Mouse (Mus musculus) forebrain, embryonic 11.5 days (tissue): ENCODE data around the gene Heatr6. TPM values are rescaled to one million over a fixed set of nuclear protein-coding genes. Genes with fewer than 3 reads are reported as not detected.

Experiments used
- ATAC-seq: fragments of 200-750 bp; cut with Nextera tagmentation; replicated peaks from 2 replicates; pipeline ENCODE4 v1.8.0; 2017; ENCODE audit warnings: moderate TSS enrichment; ENCODE audit not compliant: low FRiP score
- DNase-seq: peaks from one replicate; pipeline ENCODE4 v3.0.0-alpha.2; 2017; ENCODE audit warnings: low spot score
- H3K27ac ChIP-seq: fragments of 300-500 bp; sonication (generic); 2 replicates; pipeline ENCODE4 v1.5.1; 2014; ENCODE audit warnings: low read depth, low read length
- H3K27me3 ChIP-seq: fragments of 300-500 bp; sonication (generic); 2 replicates; pipeline ENCODE4 v1.6.1; 2014; ENCODE audit warnings: mild to moderate bottlenecking, low read length, mixed read lengths; ENCODE audit not compliant: control insufficient read depth, insufficient read depth
- H3K36me3 ChIP-seq: fragments of 300-500 bp; sonication (generic); 2 replicates; pipeline ENCODE4 v1.6.1; 2014; ENCODE audit warnings: mild to moderate bottlenecking, low read length, moderate library complexity, mixed read lengths; ENCODE audit not compliant: control insufficient read depth, insufficient read depth
- H3K4me1 ChIP-seq: fragments of 300-500 bp; sonication (generic); replicated peaks from 2 replicates; pipeline ENCODE4 v1.6.1; 2014; ENCODE audit warnings: low read length, mixed read lengths; ENCODE audit not compliant: control insufficient read depth, insufficient read depth
- H3K4me2 ChIP-seq: fragments of 300-500 bp; sonication (generic); 2 replicates; pipeline ENCODE4 v1.6.1; 2014; ENCODE audit warnings: low read depth, mild to moderate bottlenecking, low read length, moderate library complexity, mixed read lengths; ENCODE audit not compliant: severe bottlenecking
- H3K4me3 ChIP-seq: fragments of 300-500 bp; sonication (generic); 2 replicates; pipeline ENCODE4 v1.5.1; 2014; ENCODE audit warnings: low read depth, low read length
- H3K9ac ChIP-seq: fragments of 300-500 bp; sonication (generic); 2 replicates; pipeline ENCODE4 v1.6.1; 2014; ENCODE audit warnings: low read length
- H3K9me3 ChIP-seq: fragments of 300-500 bp; sonication (generic); 2 replicates; pipeline ENCODE4 v1.6.1; 2016; ENCODE audit warnings: low read length, mixed read lengths; ENCODE audit not compliant: control insufficient read depth
- WGBS: fragments of 180-500 bp; shearing (Covaris S2); extraction: QIAGEN DNeasy Blood & Tissue Kit; methylation state at CpG from one replicate; pipeline ENCODE4 v1.1.7; 2014; 5-methylcytosine and 5-hydroxymethylcytosine counted together
- polyA plus RNA-seq: library from polyadenylated mRNA; unstranded; fragments of >200 nt; fragmentation: Nextera tagmentation; extraction: Ambion mirVana; gene quantifications from 2 replicates; pipeline ENCODE4 v1.2.1, GENCODE M21; 2014

Heatr6 gene
- polyA plus RNA-seq, 1 experiment from 2014 or later: 36.5 TPM

DNA sequence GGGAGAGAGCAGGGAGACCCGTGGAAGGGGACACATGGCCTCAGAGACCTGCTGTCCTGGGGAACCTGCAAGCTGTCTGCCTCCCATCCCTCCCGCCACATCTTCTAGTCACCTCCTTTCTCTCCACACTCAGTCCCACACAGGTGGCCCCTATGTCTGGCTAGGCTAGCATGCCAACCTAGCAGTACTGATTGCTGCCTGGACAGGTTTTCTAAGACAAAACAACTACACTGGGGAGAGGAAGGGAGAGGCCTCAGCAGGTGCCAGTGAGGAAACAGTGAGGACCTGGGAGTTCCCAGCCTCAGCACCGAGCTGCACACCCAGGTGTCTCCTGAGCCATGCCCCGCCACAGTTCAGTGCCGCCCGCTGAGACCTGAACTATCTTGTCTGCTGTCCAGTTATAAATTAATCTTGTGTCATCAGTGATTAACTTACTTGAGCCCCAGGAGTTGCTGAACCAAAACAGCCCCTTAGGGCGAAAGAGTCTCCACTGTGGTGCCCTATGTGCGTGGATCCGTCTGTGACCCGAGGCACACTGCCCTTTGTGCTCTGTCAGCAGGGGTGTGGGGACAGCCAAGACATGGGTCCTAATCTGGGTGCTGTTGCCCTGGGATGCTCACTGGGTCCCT, 43.6 kb downstream of the Heatr6 start:
- Histone ChIP-seq H3K27ac (no peak overlapping the region), H3K4me1 (no peaks in the 10 kb centered on the region), H3K36me3 (no peaks in the 10 kb centered on the region), H3K9ac (no peak overlapping the region), H3K27me3 (no peaks in the 10 kb centered on the region), H3K4me2 (no peak overlapping the region), H3K4me3 (no peak overlapping the region), H3K9me3 (no peaks in the 10 kb centered on the region)
- 87% methylated on average over 10 of the region's 10 CpGs for WGBS
- DNase-seq (no peak), ATAC-seq (no peak)

DNA sequence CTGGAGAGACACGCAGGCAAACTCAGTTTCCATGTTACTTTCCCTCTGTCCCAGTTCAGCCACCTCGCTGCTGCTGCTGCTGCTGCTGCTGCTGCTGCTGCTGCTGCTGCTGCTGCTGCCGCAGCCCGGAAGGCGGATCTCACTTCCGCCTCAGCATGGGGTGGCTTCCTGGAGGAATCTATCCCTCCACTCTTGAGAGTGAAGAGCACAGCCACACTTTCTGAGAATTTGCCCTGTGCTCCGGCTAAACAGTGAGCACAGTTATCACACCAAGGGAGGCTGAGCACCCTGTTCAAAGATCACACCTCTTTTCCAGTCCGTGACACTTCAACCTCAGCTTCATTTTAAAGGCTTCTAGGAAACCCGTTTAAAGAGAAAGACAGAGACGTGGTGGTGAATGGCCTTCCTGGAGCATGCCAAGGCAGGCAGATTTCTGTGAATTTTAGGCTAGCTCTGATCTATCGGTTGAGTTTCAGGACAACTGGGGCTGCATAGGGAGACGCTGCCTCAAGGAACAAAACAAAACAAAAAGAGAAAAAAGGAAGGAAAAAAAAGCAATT, 46.5 kb downstream of the Heatr6 start:
- Histone ChIP-seq H3K36me3 (no peaks in the 10 kb centered on the region), H3K27me3 (no peaks in the 10 kb centered on the region), H3K4me2 (no peak overlapping the region), H3K4me3 (no peak overlapping the region), H3K27ac (no peak overlapping the region), H3K4me1 (no peaks in the 10 kb centered on the region), H3K9me3 (no peaks in the 10 kb centered on the region), H3K9ac (no peak overlapping the region)
- 75% methylated on average over 12 of the region's 12 CpGs for WGBS
- no peak for DNase-seq
- no peak for ATAC-seq

DNA sequence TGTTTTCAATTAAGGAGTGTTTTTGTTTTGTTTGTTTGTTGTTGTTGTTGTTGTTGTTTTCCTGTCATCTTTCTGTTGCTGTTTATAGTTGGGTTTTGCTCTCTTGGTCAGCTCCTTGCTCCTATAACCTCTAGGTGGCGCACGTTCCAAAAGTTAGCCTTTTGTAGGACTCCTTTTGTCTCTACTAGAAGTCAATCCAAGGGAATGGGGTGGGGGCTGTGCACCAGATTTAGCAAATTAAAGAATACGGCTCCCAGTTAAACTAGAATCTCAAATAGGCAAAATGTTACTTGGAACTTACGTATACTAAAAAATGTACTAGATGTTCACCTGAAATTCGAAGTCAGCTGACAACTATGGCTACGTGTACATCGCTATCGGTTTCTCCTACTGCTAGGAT, 48.7 kb downstream of the Heatr6 start:
- no peak overlapping the region for H3K9ac ChIP-seq
- H3K4me3 ChIP-seq: no peak overlapping the region
- no peaks in the 10 kb centered on the region for H3K27me3 ChIP-seq
- H3K4me2 ChIP-seq: no peak overlapping the region
- no peaks in the 10 kb centered on the region for H3K9me3 ChIP-seq
- WGBS: 66% methylated on average over 8 of the region's 8 CpGs
- DNase-seq (no peak), ATAC-seq (no peak)
- H3K4me1 ChIP-seq: no peaks in the 10 kb centered on the region
- no peaks in the 10 kb centered on the region for H3K36me3 ChIP-seq
- no peak overlapping the region for H3K27ac ChIP-seq

DNA sequence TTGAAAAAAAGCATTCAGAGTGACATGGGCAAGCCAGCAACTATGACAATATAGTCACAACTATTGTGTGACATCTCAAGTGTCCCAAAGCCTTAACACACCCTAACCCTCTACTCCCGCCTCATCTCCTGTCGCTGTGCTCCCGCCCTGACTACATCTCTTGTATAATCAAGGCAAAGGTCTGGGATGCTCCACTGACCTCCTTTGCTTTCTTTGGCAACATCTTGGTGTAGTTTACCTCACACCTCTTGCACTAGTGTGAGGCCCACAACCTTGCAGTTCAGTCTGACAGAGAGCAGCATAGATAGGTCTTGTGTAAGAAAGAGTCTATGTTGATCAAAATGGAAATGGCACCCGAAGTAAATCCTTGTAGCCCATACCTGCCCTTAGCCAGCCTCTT, 49.1 kb downstream of the Heatr6 start:
- no peak overlapping the region for H3K4me3 ChIP-seq
- WGBS: 91% methylated on average over 4 of the region's 4 CpGs
- no peak for DNase-seq
- no peak overlapping the region for H3K27ac ChIP-seq
- H3K4me2 ChIP-seq: no peak overlapping the region
- no peaks in the 10 kb centered on the region for H3K27me3 ChIP-seq
- no peak overlapping the region for H3K9ac ChIP-seq
- ATAC-seq: no peak
- no peaks in the 10 kb centered on the region for H3K9me3 ChIP-seq
- H3K36me3 ChIP-seq: no peaks in the 10 kb centered on the region
- H3K4me1 ChIP-seq: no peaks in the 10 kb centered on the region

DNA sequence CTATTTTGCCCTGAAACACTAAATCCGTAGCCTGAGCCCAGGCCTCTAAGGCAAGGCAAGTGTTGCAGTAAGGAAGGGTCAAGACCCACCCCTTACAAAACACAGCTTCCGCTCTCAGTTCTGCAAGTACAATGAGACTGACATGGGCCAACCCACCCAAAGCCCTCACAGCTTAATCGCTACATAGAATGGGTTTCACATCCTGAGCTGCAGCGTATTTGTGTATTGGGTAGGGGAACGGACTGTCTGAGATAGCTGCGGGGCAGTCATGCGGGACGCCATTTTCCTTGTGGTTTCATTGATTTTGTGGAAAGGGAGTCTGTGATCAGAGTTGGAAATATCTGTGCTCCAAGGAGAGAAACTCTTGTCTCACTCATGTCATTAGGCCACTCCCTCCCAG, 56.9 kb downstream of the Heatr6 start:
- no peak for ATAC-seq
- H3K4me3 ChIP-seq: no peak overlapping the region
- H3K27ac ChIP-seq: no peak overlapping the region
- no peak for DNase-seq
- H3K4me1 ChIP-seq: no peaks in the 10 kb centered on the region
- no peaks in the 10 kb centered on the region for H3K9me3 ChIP-seq
- whole genome bisulfite sequencing: 82% methylated on average over 8 of the region's 8 CpGs
- H3K9ac ChIP-seq: no peak overlapping the region
- H3K36me3 ChIP-seq: no peaks in the 10 kb centered on the region
- no peak overlapping the region for H3K4me2 ChIP-seq
- no peaks in the 10 kb centered on the region for H3K27me3 ChIP-seq

DNA sequence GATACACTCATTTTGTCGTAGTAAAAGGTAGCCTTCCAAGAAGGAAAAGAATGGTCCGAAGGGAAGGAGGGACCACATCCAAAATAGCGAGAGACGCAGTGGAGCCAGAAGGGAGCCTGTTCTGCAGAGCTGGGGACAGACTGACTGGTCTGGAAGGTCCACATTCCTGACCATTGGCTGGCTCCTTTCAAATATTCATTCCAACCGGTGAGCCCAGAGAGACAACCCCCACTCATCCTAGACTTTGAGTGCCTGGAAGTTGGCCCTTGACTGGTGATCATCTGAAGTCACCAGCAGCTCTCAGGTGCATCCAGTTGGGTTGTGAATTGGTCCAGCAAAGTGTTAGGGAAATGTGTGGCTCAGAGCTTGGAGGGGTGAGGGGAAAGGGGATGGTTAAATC, 61.7 kb downstream of the Heatr6 start:
- WGBS: 91% methylated on average over 5 of the region's 5 CpGs
- Histone ChIP-seq H3K4me1 (no peaks in the 10 kb centered on the region), H3K36me3 (no peaks in the 10 kb centered on the region), H3K27me3 (no peaks in the 10 kb centered on the region), H3K4me3 (no peak overlapping the region), H3K27ac (no peak overlapping the region), H3K9me3 (no peaks in the 10 kb centered on the region), H3K4me2 (no peak overlapping the region), H3K9ac (no peak overlapping the region)
- DNase-seq (no peak), ATAC-seq (no peak)

DNA sequence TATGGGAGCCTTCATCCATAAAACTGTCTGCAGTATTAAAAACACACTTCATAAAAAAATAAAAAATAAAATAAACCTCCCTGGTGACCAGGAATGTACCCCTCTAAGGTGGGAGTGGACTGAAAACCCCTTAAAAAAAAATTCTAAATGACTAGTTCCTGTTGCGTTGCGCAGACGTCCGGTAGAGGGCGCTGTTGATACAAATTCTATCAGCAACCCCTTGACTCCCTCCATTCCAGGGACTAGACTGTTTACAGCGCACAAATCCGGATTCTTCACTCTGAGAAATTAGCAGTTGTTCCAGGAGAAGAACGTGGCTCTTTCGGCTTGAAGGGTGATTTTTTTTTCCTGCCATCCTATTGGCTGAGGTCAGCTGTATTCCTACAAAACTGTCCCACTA, 62.1 kb downstream of the Heatr6 start:
- H3K9me3 ChIP-seq: no peaks in the 10 kb centered on the region

DNA sequence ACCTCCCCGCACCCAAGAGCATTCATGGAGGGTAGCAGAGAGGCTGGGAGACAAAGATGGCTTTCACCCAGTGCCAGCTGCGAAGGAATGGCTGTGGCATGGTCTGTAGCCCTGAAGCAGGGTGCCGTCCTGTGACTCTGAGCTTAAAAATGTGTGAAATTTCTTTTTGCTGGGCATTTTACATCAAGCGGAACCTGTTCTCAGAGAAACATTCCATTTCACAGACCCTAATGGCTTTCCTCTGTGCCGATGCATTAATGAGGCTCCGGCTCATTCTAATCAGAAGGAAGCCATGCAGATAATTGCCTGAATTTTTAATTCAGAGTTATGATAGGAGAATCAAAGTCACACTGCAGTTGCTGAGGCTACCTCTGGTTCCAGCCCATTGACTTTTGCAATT, 63.6 kb downstream of the Heatr6 start:
- H3K4me3 ChIP-seq: no peak overlapping the region
- no peak overlapping the region for H3K9ac ChIP-seq
- H3K4me2 ChIP-seq: no peak overlapping the region
- no peak overlapping the region for H3K27ac ChIP-seq
- ATAC-seq: no peak
- no peaks in the 10 kb centered on the region for H3K9me3 ChIP-seq
- DNase-seq: no peak
- H3K27me3 ChIP-seq: no peaks in the 10 kb centered on the region
- no peaks in the 10 kb centered on the region for H3K4me1 ChIP-seq
- no peaks in the 10 kb centered on the region for H3K36me3 ChIP-seq
- WGBS: 71% methylated on average over 6 of the region's 6 CpGs

More for the DNA sequence above, 62.1 kb downstream of the Heatr6 start:
- Histone ChIP-seq H3K4me1 (no peaks in the 10 kb centered on the region), H3K36me3 (no peaks in the 10 kb centered on the region), H3K27me3 (no peaks in the 10 kb centered on the region), H3K9ac (no peak overlapping the region), H3K4me2 (no peak overlapping the region), H3K4me3 (no peak overlapping the region), H3K27ac (no peak overlapping the region)
- WGBS: 10% methylated on average over 9 of the region's 9 CpGs
- DNase-seq (peak; percentile 79), ATAC-seq (no peak)

DNA sequence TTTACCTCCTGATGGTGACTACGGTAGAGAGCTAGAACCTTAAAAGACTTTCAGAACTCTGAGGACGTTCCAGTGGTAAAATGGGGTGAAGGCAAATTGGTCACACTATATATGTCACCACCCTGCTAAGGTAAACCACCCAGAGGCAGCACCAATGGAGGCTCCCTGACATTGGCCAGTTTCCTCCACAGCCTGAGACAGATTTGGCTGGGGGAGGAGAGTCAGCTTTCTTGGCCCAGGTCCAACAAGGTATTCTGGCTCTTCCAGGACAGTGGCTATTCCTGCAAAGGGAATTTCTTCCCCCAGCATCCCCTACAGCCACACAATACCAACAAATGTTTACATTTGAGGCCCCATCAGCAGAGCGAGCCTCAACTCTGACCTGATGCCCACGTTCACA, 64.5 kb downstream of the Heatr6 start:
- Histone ChIP-seq H3K4me1 (no peaks in the 10 kb centered on the region), H3K27ac (no peak overlapping the region), H3K4me2 (no peak overlapping the region), H3K9me3 (no peaks in the 10 kb centered on the region), H3K4me3 (no peak overlapping the region), H3K9ac (no peak overlapping the region), H3K36me3 (no peaks in the 10 kb centered on the region), H3K27me3 (no peaks in the 10 kb centered on the region)
- DNase-seq (no peak), ATAC-seq (no peak)
- WGBS: 88% methylated on average over 4 of the region's 4 CpGs
